Mouse (Mus musculus) heart, postnatal 25 days (tissue): ENCODE results near the gene C1qtnf9. TPM values are rescaled to one million over a fixed set of nuclear protein-coding genes. Genes with fewer than 3 reads are reported as not detected.
A peak's percentile ranks its signal among the peaks of the same experiment; 100 is the strongest.

Source experiments
- DNase-seq: peaks from one replicate; pipeline ENCODE4 v3.0.0; 2022; ENCODE audit warnings: low spot score
- intact Hi-C: fragments of 180-260 bp; cut with DNase I; formaldehyde crosslinking; loops from one replicate; pipeline ENCODE4 v1.15.1; 2025
- total RNA-seq, 2 experiments: library from RNA; stranded (reverse); gene quantifications; 2 replicates each; pipeline ENCODE4 v1.2.3; 2021

The C1qtnf9 gene
- 10 to 100 TPM; 43.1 to 50.6 TPM for total RNA-seq

- DNase-seq, result no peak
- intact Hi-C loops, result no loop called here
Observed at GRCm38 (mm10) chr14:60767884-60768283, at the start of gene C1qtnf9. TSS of gene C1qtnf9 (plus strand) at chr14:60768134.

GRCm38 (mm10) chr14:60721304-60721703, 46.6 kb upstream of the C1qtnf9 start:
- DNase-seq, result no peak
- intact Hi-C loops, result no loop called here

GRCm38 (mm10) chr14:60721938-60722337, 46.0 kb upstream of the C1qtnf9 start:
- no peak for DNase-seq
- intact Hi-C loops, result no loop called here

- intact Hi-C loops, result no loop called here
- no peak for DNase-seq
Observed at GRCm38 (mm10) chr14:60726091-60726490, 41.8 kb upstream of the C1qtnf9 start.

GRCm38 (mm10) chr14:60727130-60727529, 40.8 kb upstream of the C1qtnf9 start:
- DNase-seq, result no peak
- intact Hi-C loops, result no loop called here

GRCm38 (mm10) chr14:60732081-60732480, 35.9 kb upstream of the C1qtnf9 start:
- no peak for DNase-seq
- intact Hi-C loops, result loop anchor here (2.0 kb wide), 1 partner anchor 39 kb away; no protein-coding TSS in a partner anchor

- intact Hi-C loops, result loop anchor here (2.0 kb wide), 1 partner anchor 38 kb away; no protein-coding TSS in a partner anchor
- DNase-seq, result peak; percentile 53
Observed at GRCm38 (mm10) chr14:60732787-60733186, 35.1 kb upstream of the C1qtnf9 start.

GRCm38 (mm10) chr14:60733706-60734105, 34.2 kb upstream of the C1qtnf9 start:
- intact Hi-C loops, result loop anchor here (2.0 kb wide), 1 partner anchor 37 kb away; no protein-coding TSS in a partner anchor
- no peak for DNase-seq

- intact Hi-C loops, result no loop called here
- no peak for DNase-seq
Observed at GRCm38 (mm10) chr14:60735206-60735605, 32.7 kb upstream of the C1qtnf9 start.

- no peak for DNase-seq
- intact Hi-C loops, result no loop called here
Observed at GRCm38 (mm10) chr14:60735848-60736547, 31.9 kb upstream of the C1qtnf9 start.

GRCm38 (mm10) chr14:60736591-60737192, 31.2 kb upstream of the C1qtnf9 start:
- intact Hi-C loops, result no loop called here

GRCm38 (mm10) chr14:60737202-60737611, 30.7 kb upstream of the C1qtnf9 start:
- no peak for DNase-seq
- intact Hi-C loops, result no loop called here

More at GRCm38 (mm10) chr14:60736591-60737192, 31.2 kb upstream of the C1qtnf9 start:
- peak; percentile 52 for DNase-seq

GRCm38 (mm10) chr14:60738434-60738938, 29.4 kb upstream of the C1qtnf9 start:
- intact Hi-C loops, result no loop called here
- DNase-seq, result no peak

GRCm38 (mm10) chr14:60739155-60739554, 28.8 kb upstream of the C1qtnf9 start:
- intact Hi-C loops, result no loop called here
- DNase-seq, result no peak

- intact Hi-C loops, result no loop called here
- no peak for DNase-seq
Observed at GRCm38 (mm10) chr14:60739616-60740015, 28.3 kb upstream of the C1qtnf9 start.

- intact Hi-C loops, result no loop called here
- DNase-seq, result no peak
Observed at GRCm38 (mm10) chr14:60740507-60740906, 27.4 kb upstream of the C1qtnf9 start.

- intact Hi-C loops, result no loop called here
- no peak for DNase-seq
Observed at GRCm38 (mm10) chr14:60741033-60741432, 26.9 kb upstream of the C1qtnf9 start.

- intact Hi-C loops, result no loop called here
- DNase-seq, result peak; percentile 22
Observed at GRCm38 (mm10) chr14:60741490-60741981, 26.4 kb upstream of the C1qtnf9 start.

GRCm38 (mm10) chr14:60743681-60744080, 24.3 kb upstream of the C1qtnf9 start:
- intact Hi-C loops, result no loop called here
- no peak for DNase-seq

- intact Hi-C loops, result no loop called here
Observed at GRCm38 (mm10) chr14:60745201-60745600, 22.7 kb upstream of the C1qtnf9 start.

GRCm38 (mm10) chr14:60746141-60746540, 21.8 kb upstream of the C1qtnf9 start:
- no peak for DNase-seq
- intact Hi-C loops, result no loop called here

More at GRCm38 (mm10) chr14:60745201-60745600, 22.7 kb upstream of the C1qtnf9 start:
- no peak for DNase-seq
